Mouse (Mus musculus) stomach, embryonic 14.5 days (tissue): ENCODE results near the gene Gm10198. TPM values are rescaled to one million over a fixed set of nuclear protein-coding genes. Genes with fewer than 3 reads are reported as not detected.

Experiments used
- ATAC-seq: fragments of 200-750 bp; cut with Nextera tagmentation; 2 replicates; pipeline ENCODE4 v1.8.0; 2017; ENCODE audit warnings: low read depth, moderate TSS enrichment; ENCODE audit not compliant: insufficient number of reproducible peaks, insufficient read depth, low FRiP score
- H3K27ac ChIP-seq: fragments of 300-500 bp; sonication (generic); 2 replicates; pipeline ENCODE4 v1.5.1; 2014; ENCODE audit warnings: mild to moderate bottlenecking, low read length, moderate library complexity, mixed read lengths
- H3K27me3 ChIP-seq: fragments of 300-500 bp; sonication (generic); 2 replicates; pipeline ENCODE4 v1.6.1; 2014; ENCODE audit warnings: low read length, control low read depth, mixed read lengths; ENCODE audit not compliant: control insufficient read depth, insufficient read depth
- H3K36me3 ChIP-seq: fragments of 300-500 bp; sonication (generic); 2 replicates; pipeline ENCODE4 v1.6.1; 2014; ENCODE audit warnings: mild to moderate bottlenecking, control low read depth, low read length, moderate library complexity, mixed read lengths; ENCODE audit not compliant: control insufficient read depth, insufficient read depth
- H3K4me1 ChIP-seq: fragments of 300-500 bp; sonication (generic); 2 replicates; pipeline ENCODE4 v1.6.1; 2014; ENCODE audit warnings: low read length, control low read depth, mixed read lengths; ENCODE audit not compliant: control insufficient read depth, insufficient read depth
- H3K4me2 ChIP-seq: fragments of 300-500 bp; sonication (generic); replicated peaks from 2 replicates; pipeline ENCODE4 v1.6.1; 2014; ENCODE audit warnings: low read depth, low read length, control low read depth
- H3K4me3 ChIP-seq: fragments of 300-500 bp; sonication (generic); 2 replicates; pipeline ENCODE4 v1.5.1; 2014; ENCODE audit warnings: low read depth, low read length, control low read depth
- H3K9ac ChIP-seq: fragments of 300-500 bp; sonication (generic); replicated peaks from 2 replicates; pipeline ENCODE4 v1.6.1; 2014; ENCODE audit warnings: low read depth, mild to moderate bottlenecking, control low read depth, low read length, moderate library complexity, mixed read lengths
- H3K9me3 ChIP-seq: fragments of 300-500 bp; sonication (generic); 2 replicates; pipeline ENCODE4 v1.6.1; 2016; ENCODE audit warnings: low read depth, low read length, control low read depth; ENCODE audit not compliant: control insufficient read depth
- WGBS: fragments of 180-500 bp; shearing (Covaris S2); extraction: QIAGEN DNeasy Blood & Tissue Kit; methylation state at CpG from one replicate; pipeline ENCODE4 v1.1.7; 2014; 5-methylcytosine and 5-hydroxymethylcytosine counted together
- polyA plus RNA-seq: library from polyadenylated mRNA; unstranded; fragments of >200 nt; fragmentation: Nextera tagmentation; extraction: Ambion mirVana; gene quantifications from 2 replicates; pipeline ENCODE4 v1.2.1, GENCODE M21; 2014

Gene Gm10198
- polyA plus RNA-seq, 1 experiment from 2014 or later, result not detected

DNA sequence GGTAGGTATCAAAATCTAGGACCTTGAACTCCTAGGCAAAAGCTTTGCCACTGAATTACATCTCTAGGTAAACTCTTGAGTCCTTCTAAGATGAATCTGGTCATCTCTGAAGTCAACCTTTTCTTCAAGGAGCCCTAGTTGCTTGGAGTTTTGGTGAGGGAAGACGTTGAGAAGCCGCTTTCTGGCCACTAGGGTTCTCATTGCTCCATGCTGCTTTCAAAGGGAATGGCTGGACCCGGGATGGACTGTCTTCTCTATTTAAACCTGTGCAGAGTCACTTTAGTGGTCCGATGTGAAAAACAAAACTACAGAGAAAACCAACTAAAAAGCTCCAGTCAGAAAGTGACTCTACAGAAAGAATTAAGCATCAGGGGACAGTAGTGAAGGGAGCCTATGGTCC lies 18.4 kb upstream of the Gm10198 start:
- ATAC-seq, result no peak
- WGBS, result 43% methylated on average over 4 of the region's 4 CpGs
- no peaks in the 10 kb centered on the region for H3K9me3 ChIP-seq

DNA sequence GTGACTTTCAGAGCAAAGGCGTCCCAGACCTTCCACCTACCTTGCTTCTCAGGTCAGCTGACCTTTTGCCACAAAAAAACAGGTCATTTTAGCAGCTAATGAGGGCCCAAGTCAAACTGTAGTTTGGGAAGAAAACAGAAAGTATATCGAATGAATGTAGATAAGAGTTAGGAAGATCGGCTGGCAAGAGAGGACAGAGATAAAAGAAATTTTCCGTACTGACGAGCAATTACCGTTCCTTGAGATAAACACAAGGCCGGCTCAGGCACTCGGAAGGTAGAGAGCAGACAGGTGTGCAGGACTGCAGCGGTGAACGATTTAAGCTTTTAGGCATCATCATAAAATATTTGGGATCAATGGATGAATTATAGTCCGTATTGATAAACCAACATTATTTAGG lies 15.4 kb upstream of the Gm10198 start:
- no peak for ATAC-seq
- WGBS, result 84% methylated on average over 11 of the region's 11 CpGs
- H3K4me1 ChIP-seq, result no peaks in the 10 kb centered on the region
- H3K4me2 ChIP-seq, result no peak overlapping the region
- H3K27ac ChIP-seq, result no peak overlapping the region
- H3K9ac ChIP-seq, result no peak overlapping the region
- no peaks in the 10 kb centered on the region for H3K27me3 ChIP-seq
- no peaks in the 10 kb centered on the region for H3K9me3 ChIP-seq
- H3K4me3 ChIP-seq, result no peak overlapping the region
- no peaks in the 10 kb centered on the region for H3K36me3 ChIP-seq

More for the DNA sequence above, 18.4 kb upstream of the Gm10198 start:
- no peaks in the 10 kb centered on the region for H3K36me3 ChIP-seq
- H3K27ac ChIP-seq, result no peak overlapping the region
- H3K4me2 ChIP-seq, result no peak overlapping the region
- no peak overlapping the region for H3K9ac ChIP-seq
- no peak overlapping the region for H3K4me3 ChIP-seq
- no peaks in the 10 kb centered on the region for H3K27me3 ChIP-seq
- H3K4me1 ChIP-seq, result no peaks in the 10 kb centered on the region

GRCm38 (mm10) chr13:111580054-111580453 lies 12.5 kb upstream of the Gm10198 start:
- WGBS, result 89% methylated on average over 10 of the region's 10 CpGs
- ATAC-seq, result no peak

DNA sequence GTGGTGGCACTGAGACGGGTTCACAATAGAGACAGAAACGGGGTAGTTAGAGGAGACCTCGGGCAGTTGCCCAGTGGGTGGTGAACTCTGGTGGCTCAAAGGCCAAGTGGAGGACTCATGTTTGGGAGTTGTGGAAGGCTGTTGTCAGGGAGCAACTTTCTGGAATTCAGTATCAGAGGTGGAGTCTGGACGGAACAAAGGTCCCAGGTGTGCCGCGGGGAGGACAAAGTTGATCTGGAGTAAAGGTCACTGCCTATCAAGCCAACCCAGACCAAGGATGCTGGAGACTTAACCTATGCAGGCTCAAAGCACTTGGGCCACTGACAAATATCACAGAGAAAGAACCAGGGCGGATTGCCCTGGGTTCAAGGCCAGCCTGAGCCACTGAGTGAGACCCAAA lies 5.5 kb downstream of the Gm10198 start:
- H3K4me2 ChIP-seq, result no peak overlapping the region
- no peak overlapping the region for H3K9ac ChIP-seq
- no peak for ATAC-seq
- H3K4me1 ChIP-seq, result no peaks in the 10 kb centered on the region
- H3K36me3 ChIP-seq, result no peaks in the 10 kb centered on the region
- no peaks in the 10 kb centered on the region for H3K27me3 ChIP-seq
- H3K27ac ChIP-seq, result no peak overlapping the region
- H3K9me3 ChIP-seq, result no peaks in the 10 kb centered on the region
- 80% methylated on average over 7 of the region's 7 CpGs for WGBS
- no peak overlapping the region for H3K4me3 ChIP-seq

More at GRCm38 (mm10) chr13:111580054-111580453, 12.5 kb upstream of the Gm10198 start:
- no peaks in the 10 kb centered on the region for H3K27me3 ChIP-seq
- H3K4me2 ChIP-seq, result no peak overlapping the region
- H3K36me3 ChIP-seq, result no peaks in the 10 kb centered on the region
- no peaks in the 10 kb centered on the region for H3K4me1 ChIP-seq
- H3K9ac ChIP-seq, result no peak overlapping the region
- H3K27ac ChIP-seq, result no peak overlapping the region
- H3K4me3 ChIP-seq, result no peak overlapping the region
- no peaks in the 10 kb centered on the region for H3K9me3 ChIP-seq

DNA sequence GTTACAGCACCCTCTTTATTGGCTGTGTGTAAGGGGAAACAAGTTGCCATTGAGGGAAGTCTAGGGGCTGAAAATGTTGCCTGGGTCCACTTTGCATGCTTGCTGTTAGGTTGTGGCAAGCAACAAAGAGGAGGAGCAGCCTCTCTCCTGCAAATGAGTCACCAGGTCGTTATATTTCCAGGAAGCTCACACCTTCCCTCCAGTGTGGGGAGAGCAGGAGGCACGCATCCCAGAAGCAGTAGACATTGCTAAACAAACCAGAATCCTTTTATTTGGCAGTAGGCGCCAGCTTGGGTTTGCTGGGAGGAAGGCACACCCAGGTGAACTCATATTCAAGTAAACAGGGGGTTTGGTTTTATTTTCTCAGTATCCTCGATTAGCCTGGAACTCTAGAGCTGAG lies 8.8 kb downstream of the Gm10198 start:
- no peaks in the 10 kb centered on the region for H3K27me3 ChIP-seq
- H3K4me3 ChIP-seq, result no peak overlapping the region
- no peak overlapping the region for H3K9ac ChIP-seq
- no peak overlapping the region for H3K4me2 ChIP-seq
- H3K36me3 ChIP-seq, result no peaks in the 10 kb centered on the region
- H3K27ac ChIP-seq, result no peak overlapping the region
- H3K4me1 ChIP-seq, result no peaks in the 10 kb centered on the region
- H3K9me3 ChIP-seq, result no peaks in the 10 kb centered on the region
- no peak for ATAC-seq
- WGBS, result 50% methylated on average over 4 of the region's 4 CpGs

GRCm38 (mm10) chr13:111604826-111605225 lies 12.2 kb downstream of the Gm10198 start:
- H3K4me1 ChIP-seq, result no peaks in the 10 kb centered on the region
- no peak overlapping the region for H3K27ac ChIP-seq
- H3K4me3 ChIP-seq, result no peak overlapping the region
- H3K9me3 ChIP-seq, result peaks cover 1% of the 10 kb centered on the region; the same call in 1 of the 2 replicates
- H3K27me3 ChIP-seq, result no peaks in the 10 kb centered on the region
- no peak overlapping the region for H3K4me2 ChIP-seq
- H3K36me3 ChIP-seq, result no peaks in the 10 kb centered on the region
- H3K9ac ChIP-seq, result no peak overlapping the region
- 83% methylated on average over 5 of the region's 5 CpGs for WGBS
- no peak for ATAC-seq

DNA sequence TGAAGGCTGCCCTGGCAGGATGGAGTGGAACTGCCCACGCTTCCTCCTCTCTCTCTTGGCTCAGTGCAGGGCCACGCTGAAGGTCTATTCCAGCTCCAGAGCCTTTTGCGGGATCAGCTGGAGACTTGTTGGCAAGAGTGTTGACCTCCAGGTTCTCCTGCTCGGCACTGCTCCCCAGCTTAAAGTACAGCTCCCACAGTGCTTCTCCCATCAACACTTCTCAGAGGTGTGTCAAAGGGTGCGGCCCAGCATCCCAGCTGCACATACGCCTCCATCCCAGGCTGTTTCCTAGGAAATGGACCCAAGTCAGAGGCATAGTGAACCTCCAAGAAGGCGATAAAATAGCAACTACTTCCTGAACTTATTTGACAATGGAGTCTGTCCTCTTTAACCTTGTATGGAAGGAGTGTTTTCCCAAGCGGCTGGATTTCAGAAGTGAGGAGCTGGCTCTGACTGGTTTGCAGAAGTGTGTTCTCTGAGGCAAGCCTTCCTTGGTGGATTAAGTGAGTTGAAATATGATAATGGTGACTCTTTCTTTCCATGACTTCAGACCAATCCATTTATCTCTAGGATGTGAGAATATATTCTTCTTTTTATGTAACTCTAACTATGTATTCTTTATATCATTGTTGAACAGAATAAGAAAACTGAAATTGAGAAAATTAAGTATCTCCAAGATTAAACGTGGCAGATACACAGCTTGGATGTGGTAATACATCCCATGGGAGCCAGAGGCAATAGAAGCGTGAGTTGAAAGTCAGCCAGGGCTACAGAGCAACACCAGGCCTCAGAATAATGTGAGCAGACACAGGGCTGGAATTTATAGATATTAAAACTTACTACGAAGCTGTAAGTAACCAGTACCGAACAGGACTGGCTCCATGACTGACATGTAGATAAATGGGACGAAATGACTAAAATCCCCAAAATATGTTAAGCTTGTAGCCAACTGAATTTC lies 23.9 kb downstream of the Gm10198 start:
- WGBS, result 77% methylated on average over 13 of the region's 13 CpGs

DNA sequence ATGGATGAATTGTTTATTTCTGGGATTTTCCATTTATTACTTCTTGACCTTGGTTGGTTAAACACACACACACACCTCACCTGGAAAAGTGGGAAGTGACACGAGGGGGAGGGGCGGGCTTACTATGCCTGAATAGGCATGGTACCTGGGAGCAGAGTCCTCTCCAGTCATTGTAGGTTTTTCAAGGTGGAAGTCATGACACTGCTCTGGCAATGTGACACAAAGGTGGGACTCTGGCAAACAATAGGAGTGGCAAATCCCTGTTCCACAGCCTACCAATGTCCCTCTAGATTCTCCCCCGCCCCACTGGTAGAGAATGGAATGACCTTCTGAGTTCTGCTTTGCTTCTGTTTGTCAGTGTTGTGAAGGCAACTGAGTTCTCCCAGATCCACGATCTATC lies 27.8 kb downstream of the Gm10198 start:
- no peak overlapping the region for H3K4me3 ChIP-seq
- H3K27me3 ChIP-seq, result no peaks in the 10 kb centered on the region
- no peak overlapping the region for H3K9ac ChIP-seq
- H3K4me2 ChIP-seq, result no peak overlapping the region
- H3K36me3 ChIP-seq, result no peaks in the 10 kb centered on the region
- H3K9me3 ChIP-seq, result no peaks in the 10 kb centered on the region
- WGBS, result 80% methylated on average over 4 of the region's 4 CpGs
- no peaks in the 10 kb centered on the region for H3K4me1 ChIP-seq
- no peak overlapping the region for H3K27ac ChIP-seq
- no peak for ATAC-seq

More for the DNA sequence above, 23.9 kb downstream of the Gm10198 start:
- no peaks in the 10 kb centered on the region for H3K27me3 ChIP-seq
- no peak for ATAC-seq
- H3K9ac ChIP-seq, result no peak overlapping the region
- no peaks in the 10 kb centered on the region for H3K36me3 ChIP-seq
- H3K27ac ChIP-seq, result no peak overlapping the region
- H3K4me3 ChIP-seq, result no peak overlapping the region
- no peaks in the 10 kb centered on the region for H3K4me1 ChIP-seq
- no peaks in the 10 kb centered on the region for H3K9me3 ChIP-seq
- H3K4me2 ChIP-seq, result no peak overlapping the region
